Mouse (Mus musculus) layer of hippocampus, postnatal 36 days (tissue): ENCODE results near the gene Cradd. TPM values are rescaled to one million over a fixed set of nuclear protein-coding genes. Genes with fewer than 3 reads are reported as not detected.

Source experiments
- DNase-seq, 2 experiments: peaks; one replicate each; pipeline ENCODE4 v3.0.0; 2022
- total RNA-seq, 2 experiments: library from RNA; stranded (reverse); gene quantifications; 2 replicates each; pipeline ENCODE4 v1.2.3; 2021

The Cradd gene
- total RNA-seq, 2 experiments from 2014 or later, result 5.5 to 5.6 TPM

GRCm38 (mm10) chr10:95304240-95304639 lies 19.7 kb downstream of the Cradd start:
- no peak for DNase-seq

- no peak for DNase-seq
Measured at GRCm38 (mm10) chr10:95302211-95303163, 21.4 kb downstream of the Cradd start.

GRCm38 (mm10) chr10:95300178-95300793 lies 23.6 kb downstream of the Cradd start:
- DNase-seq, result no peak

- no peak for DNase-seq
Measured at GRCm38 (mm10) chr10:95299808-95300133, 24.2 kb downstream of the Cradd start.

- no peak for DNase-seq
Measured at GRCm38 (mm10) chr10:95299010-95299807, 24.7 kb downstream of the Cradd start.

GRCm38 (mm10) chr10:95298504-95298903 lies 25.4 kb downstream of the Cradd start:
- no peak for DNase-seq

- no peak for DNase-seq
Measured at GRCm38 (mm10) chr10:95297690-95298104, 26.2 kb downstream of the Cradd start.

GRCm38 (mm10) chr10:95297024-95297423 lies 26.9 kb downstream of the Cradd start:
- no peak for DNase-seq

GRCm38 (mm10) chr10:95293261-95293660 lies 30.7 kb downstream of the Cradd start:
- no peak for DNase-seq

GRCm38 (mm10) chr10:95292269-95292668 lies 31.7 kb downstream of the Cradd start:
- DNase-seq, result no peak

GRCm38 (mm10) chr10:95291133-95291876 lies 32.6 kb downstream of the Cradd start:
- no peak for DNase-seq

GRCm38 (mm10) chr10:95289819-95290218 lies 34.1 kb downstream of the Cradd start:
- DNase-seq, result no peak

GRCm38 (mm10) chr10:95288206-95288605 lies 35.7 kb downstream of the Cradd start:
- DNase-seq, result no peak

GRCm38 (mm10) chr10:95287351-95287750 lies 36.6 kb downstream of the Cradd start:
- no peak for DNase-seq

- no peak for DNase-seq
Measured at GRCm38 (mm10) chr10:95283434-95283833, 40.5 kb downstream of the Cradd start.

- DNase-seq, result no peak
Measured at GRCm38 (mm10) chr10:95281996-95282395, 41.9 kb downstream of the Cradd start.

GRCm38 (mm10) chr10:95281466-95281990 lies 42.4 kb downstream of the Cradd start:
- DNase-seq, result no peak

GRCm38 (mm10) chr10:95280327-95280726 lies 43.6 kb downstream of the Cradd start:
- DNase-seq, result no peak

GRCm38 (mm10) chr10:95279459-95279858 lies 44.5 kb downstream of the Cradd start:
- DNase-seq, result no peak

GRCm38 (mm10) chr10:95278085-95278484 lies 45.8 kb downstream of the Cradd start:
- DNase-seq, result no peak

- no peak for DNase-seq
Measured at GRCm38 (mm10) chr10:95275488-95275887, 48.4 kb downstream of the Cradd start.

- DNase-seq, result no peak
Measured at GRCm38 (mm10) chr10:95273226-95273625, 50.7 kb downstream of the Cradd start.
